Mouse (Mus musculus): ENCODE measurements around the gene Ifna1. TPM values are rescaled to one million over a fixed set of nuclear protein-coding genes. Genes with fewer than 3 reads are reported as not detected.
A peak's percentile ranks its signal among the peaks of the same experiment; 100 is the strongest.

The Ifna1 gene
- polyA plus RNA-seq, 1 experiment from 2014 or later = not detected

GRCm38 (mm10) chr4:88851026-88851763, 1.3 kb downstream of the Ifna1 start:
- H3K4me1 ChIP-seq = no peaks in the 10 kb centered on the region
- H3K9me3 ChIP-seq = no peaks in the 10 kb centered on the region
- H3K27ac ChIP-seq = no peak overlapping the region
- 69% methylated on average over 4 of the region's 4 CpGs for WGBS
- DNase-seq (ENCODE audit: low spot score) = no peak
- H3K36me3 ChIP-seq = no peaks in the 10 kb centered on the region
- H3K4me3 ChIP-seq = no peak overlapping the region
- no peaks in the 10 kb centered on the region for H3K27me3 ChIP-seq (ENCODE audit: insufficient read depth, poor library complexity, severe bottlenecking)

GRCm38 (mm10) chr4:88859214-88859613, 9.3 kb downstream of the Ifna1 start:
- H3K27me3 ChIP-seq (ENCODE audit: insufficient read depth, poor library complexity, severe bottlenecking) = peaks cover 12% of the 10 kb centered on the region
- no peaks in the 10 kb centered on the region for H3K9me3 ChIP-seq
- H3K4me1 ChIP-seq = peaks cover 6% of the 10 kb centered on the region; the same call in 1 of the 2 replicates
- H3K36me3 ChIP-seq = no peaks in the 10 kb centered on the region
- DNase-seq (ENCODE audit: low spot score) = no peak
- H3K4me3 ChIP-seq = no peak overlapping the region
- no peak overlapping the region for H3K27ac ChIP-seq

- H3K4me1 ChIP-seq = peaks cover 8% of the 10 kb centered on the region
- no peak overlapping the region for H3K4me3 ChIP-seq
- WGBS = 3% methylated on average over 7 of the region's 7 CpGs
- peaks cover 32% of the 10 kb centered on the region for H3K27me3 ChIP-seq (ENCODE audit: insufficient read depth, poor library complexity, severe bottlenecking)
- no peak overlapping the region for H3K27ac ChIP-seq
- no peaks in the 10 kb centered on the region for H3K36me3 ChIP-seq
- H3K9me3 ChIP-seq = no peaks in the 10 kb centered on the region
- DNase-seq (ENCODE audit: low spot score) = no peak
Measured at GRCm38 (mm10) chr4:88863309-88863708, 13.4 kb downstream of the Ifna1 start.

GRCm38 (mm10) chr4:88864599-88864998, 14.7 kb downstream of the Ifna1 start:
- DNase-seq (ENCODE audit: low spot score) = no peak
- H3K4me1 ChIP-seq = peaks cover 14% of the 10 kb centered on the region
- H3K9me3 ChIP-seq = no peaks in the 10 kb centered on the region
- WGBS = 55% methylated on average over 9 of the region's 9 CpGs
- H3K27me3 ChIP-seq (ENCODE audit: insufficient read depth, poor library complexity, severe bottlenecking) = peaks cover 32% of the 10 kb centered on the region
- H3K36me3 ChIP-seq = no peaks in the 10 kb centered on the region
- no peak overlapping the region for H3K27ac ChIP-seq
- no peak overlapping the region for H3K4me3 ChIP-seq

GRCm38 (mm10) chr4:88865011-88865569, 15.2 kb downstream of the Ifna1 start:
- no peak for DNase-seq (ENCODE audit: low spot score)
- H3K9me3 ChIP-seq = no peaks in the 10 kb centered on the region
- no peak overlapping the region for H3K27ac ChIP-seq
- H3K27me3 ChIP-seq (ENCODE audit: insufficient read depth, poor library complexity, severe bottlenecking) = peaks cover 32% of the 10 kb centered on the region
- WGBS = 31% methylated on average over 6 of the region's 6 CpGs
- H3K36me3 ChIP-seq = no peaks in the 10 kb centered on the region
- H3K4me1 ChIP-seq = peaks cover 14% of the 10 kb centered on the region
- H3K4me3 ChIP-seq = no peak overlapping the region

GRCm38 (mm10) chr4:88867366-88867925, 17.6 kb downstream of the Ifna1 start:
- Histone ChIP-seq H3K36me3 (no peaks in the 10 kb centered on the region), H3K27ac (peak overlapping the region; percentile 84), H3K27me3 (ENCODE audit: insufficient read depth, poor library complexity, severe bottlenecking) (peaks cover 30% of the 10 kb centered on the region), H3K4me1 (peaks cover 14% of the 10 kb centered on the region), H3K4me3 (peak overlapping the region; percentile 75), H3K9me3 (no peaks in the 10 kb centered on the region)
- DNase-seq (ENCODE audit: low spot score) = peak; percentile 85
- WGBS = 1% methylated on average over 8 of the region's 8 CpGs

- H3K36me3 ChIP-seq = no peaks in the 10 kb centered on the region
- peak; percentile 79 for DNase-seq (ENCODE audit: low spot score)
- no peaks in the 10 kb centered on the region for H3K9me3 ChIP-seq
- peak overlapping the region; percentile 75 for H3K4me3 ChIP-seq
- peaks cover 23% of the 10 kb centered on the region; the same call in 1 of the 2 replicates for H3K27me3 ChIP-seq (ENCODE audit: insufficient read depth, poor library complexity, severe bottlenecking)
- WGBS = 9% methylated on average over 31 of the region's 31 CpGs
- H3K27ac ChIP-seq = peak overlapping the region; percentile 84
- peaks cover 10% of the 10 kb centered on the region for H3K4me1 ChIP-seq
Measured at GRCm38 (mm10) chr4:88867926-88868911, 18.3 kb downstream of the Ifna1 start.

GRCm38 (mm10) chr4:88872691-88873090, 22.8 kb downstream of the Ifna1 start:
- no peak for DNase-seq (ENCODE audit: low spot score)
- Histone ChIP-seq H3K27ac (no peak overlapping the region), H3K4me3 (no peak overlapping the region), H3K36me3 (no peaks in the 10 kb centered on the region), H3K4me1 (peaks cover 8% of the 10 kb centered on the region), H3K9me3 (no peaks in the 10 kb centered on the region), H3K27me3 (ENCODE audit: insufficient read depth, poor library complexity, severe bottlenecking) (no peaks in the 10 kb centered on the region)
- 0% methylated on average over 2 of the region's 2 CpGs for WGBS

- Histone ChIP-seq H3K27ac (no peak overlapping the region), H3K36me3 (no peaks in the 10 kb centered on the region), H3K4me3 (no peak overlapping the region), H3K27me3 (ENCODE audit: insufficient read depth, poor library complexity, severe bottlenecking) (no peaks in the 10 kb centered on the region), H3K9me3 (no peaks in the 10 kb centered on the region), H3K4me1 (no peaks in the 10 kb centered on the region)
- DNase-seq (ENCODE audit: low spot score) = no peak
- 30% methylated on average over 4 of the region's 4 CpGs for WGBS
Measured at GRCm38 (mm10) chr4:88875435-88876095, 25.7 kb downstream of the Ifna1 start.

- Histone ChIP-seq H3K36me3 (no peaks in the 10 kb centered on the region), H3K27ac (no peak overlapping the region), H3K4me1 (no peaks in the 10 kb centered on the region), H3K27me3 (ENCODE audit: insufficient read depth, poor library complexity, severe bottlenecking) (no peaks in the 10 kb centered on the region), H3K4me3 (no peak overlapping the region), H3K9me3 (no peaks in the 10 kb centered on the region)
- DNase-seq (ENCODE audit: low spot score) = no peak
- WGBS = 81% methylated on average over 4 of the region's 4 CpGs
Measured at GRCm38 (mm10) chr4:88876520-88876919, 26.6 kb downstream of the Ifna1 start.

- WGBS = 33% methylated on average over 10 of the region's 10 CpGs
- Histone ChIP-seq H3K4me3 (no peak overlapping the region), H3K36me3 (no peaks in the 10 kb centered on the region), H3K4me1 (no peaks in the 10 kb centered on the region), H3K27ac (no peak overlapping the region), H3K9me3 (no peaks in the 10 kb centered on the region), H3K27me3 (ENCODE audit: insufficient read depth, poor library complexity, severe bottlenecking) (no peaks in the 10 kb centered on the region)
- DNase-seq (ENCODE audit: low spot score) = no peak
Measured at GRCm38 (mm10) chr4:88878246-88878645, 28.4 kb downstream of the Ifna1 start.

GRCm38 (mm10) chr4:88878772-88879171, 28.9 kb downstream of the Ifna1 start:
- Histone ChIP-seq H3K9me3 (no peaks in the 10 kb centered on the region), H3K4me1 (no peaks in the 10 kb centered on the region), H3K4me3 (no peak overlapping the region), H3K27ac (no peak overlapping the region), H3K36me3 (no peaks in the 10 kb centered on the region), H3K27me3 (ENCODE audit: insufficient read depth, poor library complexity, severe bottlenecking) (no peaks in the 10 kb centered on the region)
- no peak for DNase-seq (ENCODE audit: low spot score)
- 77% methylated on average over 4 of the region's 4 CpGs for WGBS
